Mouse (Mus musculus): ENCODE results near the gene C2. TPM values are rescaled to one million over a fixed set of nuclear protein-coding genes. Genes with fewer than 3 reads are reported as not detected.

C2 gene
- total RNA-seq (2021), result 10 to 100 TPM; 41.1 TPM
- long read RNA-seq, experiment 1, transcript C2-201 (18 exons, 2,641 nt), result major isoform, 49 of 73 reads
- long read RNA-seq, experiment 1, partial matches to known transcripts, result 17 of 73 reads
- long read RNA-seq, experiment 1, other reads (novel, unspliced or antisense), result 7 of 73 reads
- long read RNA-seq, experiment 2, transcript C2-201 (18 exons, 2,641 nt), result major isoform, 28 of 31 reads
- long read RNA-seq, experiment 2, partial matches to known transcripts, result 2 of 31 reads
- long read RNA-seq, experiment 2, other reads (novel, unspliced or antisense), result 1 of 31 reads

DNA sequence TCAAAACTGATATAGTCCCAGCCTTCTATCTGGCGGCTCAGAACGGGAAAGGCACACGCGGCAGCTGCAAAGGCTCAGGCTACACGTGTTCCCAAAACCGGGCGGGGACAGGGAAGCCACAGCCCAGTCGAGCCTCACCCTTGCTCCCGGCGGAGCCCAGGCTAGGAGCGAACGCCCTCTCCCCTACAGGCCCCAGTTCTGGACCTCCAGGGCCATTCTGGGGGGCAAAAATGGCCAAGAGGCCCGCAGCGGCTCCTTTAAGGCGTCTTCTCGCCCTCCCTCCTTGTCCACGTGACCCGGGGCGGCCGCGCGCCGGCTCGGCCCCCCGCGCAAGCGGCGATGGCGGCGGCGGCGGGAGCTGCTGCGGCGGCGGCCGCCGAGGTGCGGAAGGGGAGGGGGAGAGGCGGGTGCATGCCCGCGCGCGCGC lies at the start of gene C2, which contains the start of gene Ehmt2:
TSS of gene C2 (minus strand) at position 106 of the 427 bp plus-strand sequence.
TSS of gene Ehmt2 (plus strand) at position 310 of the 427 bp plus-strand sequence.
- DNase-seq, result peak; percentile 90

DNA sequence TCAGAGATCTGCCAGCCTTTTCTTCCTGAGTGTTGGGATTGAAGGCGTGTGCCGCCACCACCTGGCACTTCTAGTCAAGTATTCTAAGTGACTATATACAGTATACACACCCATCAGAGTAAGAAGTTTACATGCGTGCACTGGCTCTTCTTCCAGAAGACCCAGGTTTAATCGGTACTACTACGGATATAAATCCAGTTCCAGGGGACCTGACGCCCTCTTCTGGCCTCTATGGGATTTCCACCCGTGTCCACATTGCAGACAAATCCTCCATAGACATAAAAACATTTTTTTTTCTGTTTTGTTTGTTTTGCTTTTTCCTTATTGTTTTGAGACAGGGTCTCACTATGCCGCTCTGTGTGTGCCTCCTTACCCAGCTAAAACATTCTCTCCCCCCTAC lies 49.5 kb upstream of the C2 start:
- peak; percentile 56 for DNase-seq

DNA sequence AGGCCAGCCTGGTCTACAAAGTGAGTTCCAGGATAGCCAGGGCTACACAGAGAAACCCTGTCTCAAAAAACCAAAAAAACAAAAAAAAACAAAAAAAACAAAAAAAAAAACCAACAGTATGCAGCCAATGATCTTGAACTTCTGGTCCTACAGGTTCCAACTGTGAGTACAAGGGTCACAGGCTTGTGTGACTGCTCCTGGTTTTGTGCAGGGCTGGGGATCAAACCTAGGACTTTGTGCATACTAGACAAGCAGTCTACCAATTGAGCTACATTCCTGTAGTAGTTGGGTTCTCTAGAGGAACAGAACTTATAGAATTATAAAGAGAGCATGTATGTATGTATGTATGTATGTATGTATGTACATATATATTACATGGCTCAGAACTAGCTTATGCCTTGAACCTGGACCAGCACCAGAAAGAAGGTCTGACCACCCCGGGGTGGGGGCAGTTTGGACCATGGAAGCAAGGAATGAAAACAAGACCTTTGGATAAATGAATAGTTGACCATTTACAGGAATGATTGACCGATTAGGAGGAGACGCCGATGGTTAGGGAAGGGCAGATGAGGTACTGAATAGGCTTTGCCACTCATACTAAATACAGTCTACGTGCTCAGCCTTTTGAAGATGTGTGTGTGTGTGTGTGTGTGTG lies 48.5 kb upstream of the C2 start:
- no peak for DNase-seq

DNA sequence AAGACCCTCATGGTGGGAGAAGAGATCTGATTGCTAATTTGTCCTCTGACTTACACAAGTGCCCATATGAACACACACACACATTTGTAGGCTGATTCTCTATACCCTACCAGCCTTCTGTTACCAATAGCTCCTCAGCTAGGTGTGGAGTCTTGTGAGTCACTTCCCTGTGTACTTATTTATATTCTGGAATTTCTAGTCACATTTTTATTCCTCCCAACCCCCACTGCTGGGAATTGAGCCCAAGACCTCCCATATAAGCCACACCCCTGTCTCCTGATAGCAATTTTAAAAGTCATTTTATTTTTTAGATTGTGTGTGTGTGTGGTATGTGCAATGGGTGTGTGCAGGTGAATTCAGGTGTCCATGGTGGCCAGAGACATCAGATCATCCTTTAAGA lies 46.3 kb upstream of the C2 start:
- DNase-seq, result no peak

DNA sequence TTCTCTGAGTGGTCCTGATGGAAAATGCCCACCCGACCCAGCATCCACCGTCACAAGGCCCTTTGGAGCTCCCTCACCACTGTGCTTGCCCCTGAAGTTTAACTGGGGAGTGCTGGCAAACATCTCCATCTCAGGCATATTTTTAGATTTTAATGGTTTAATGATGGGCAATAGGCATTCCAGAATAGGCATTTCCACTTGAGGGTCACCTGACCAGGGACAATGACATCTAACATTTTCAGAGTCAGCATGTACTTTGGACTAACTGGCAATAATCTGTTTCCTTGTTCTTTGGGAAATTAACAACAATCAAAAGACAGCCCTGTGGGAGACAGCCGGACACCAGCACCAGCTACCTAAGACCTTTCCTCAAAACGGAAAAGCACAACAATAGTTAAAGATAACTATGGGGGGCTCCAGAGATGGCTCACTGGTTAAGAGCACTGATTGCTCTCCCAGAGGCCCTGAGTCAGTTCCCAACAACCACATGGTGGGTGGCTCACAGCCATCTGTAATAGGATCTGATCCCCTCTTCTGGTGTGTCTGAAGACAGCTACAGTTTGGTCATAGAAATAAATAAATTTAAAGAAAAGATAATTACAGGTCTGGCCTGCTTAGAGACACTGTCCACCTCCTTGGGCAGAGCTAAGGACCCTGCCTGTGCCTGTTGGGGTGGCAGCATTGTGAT lies 45.2 kb upstream of the C2 start:
- DNase-seq, result no peak

DNA sequence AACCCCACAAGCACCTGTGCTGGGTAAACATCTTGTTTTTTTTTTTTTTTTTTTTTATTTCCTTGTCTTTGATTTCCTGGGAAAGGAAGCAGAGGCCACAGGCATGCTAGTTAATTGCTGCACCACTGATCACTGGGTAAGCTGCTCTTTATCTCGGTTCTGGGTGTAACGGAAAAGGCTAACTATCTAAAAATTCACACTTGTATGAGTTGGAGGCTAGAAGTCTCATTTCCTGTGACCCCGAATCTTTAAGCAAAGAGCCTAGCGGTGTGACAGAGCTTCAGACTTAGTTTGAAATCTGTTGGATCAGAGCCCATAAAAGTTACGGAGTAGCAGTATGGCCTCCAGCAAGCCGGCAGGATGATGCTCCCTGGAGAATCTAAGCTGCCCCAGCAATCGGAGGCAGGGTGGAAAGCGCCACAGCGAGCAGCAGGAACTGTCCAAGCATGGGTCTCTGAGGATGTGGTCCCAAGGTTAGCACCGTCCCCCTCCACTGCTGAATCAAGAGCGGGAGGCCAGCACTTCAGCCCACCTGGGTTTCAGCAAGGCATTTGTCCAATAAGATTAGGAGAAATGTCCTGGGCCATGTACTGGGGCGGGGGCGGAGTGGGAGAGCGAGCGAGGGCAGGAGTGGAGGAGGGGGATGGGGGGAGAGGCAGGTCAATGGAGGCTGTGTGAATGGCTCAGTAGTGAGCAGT lies 43.4 kb upstream of the C2 start:
- DNase-seq, result peak; percentile 41

DNA sequence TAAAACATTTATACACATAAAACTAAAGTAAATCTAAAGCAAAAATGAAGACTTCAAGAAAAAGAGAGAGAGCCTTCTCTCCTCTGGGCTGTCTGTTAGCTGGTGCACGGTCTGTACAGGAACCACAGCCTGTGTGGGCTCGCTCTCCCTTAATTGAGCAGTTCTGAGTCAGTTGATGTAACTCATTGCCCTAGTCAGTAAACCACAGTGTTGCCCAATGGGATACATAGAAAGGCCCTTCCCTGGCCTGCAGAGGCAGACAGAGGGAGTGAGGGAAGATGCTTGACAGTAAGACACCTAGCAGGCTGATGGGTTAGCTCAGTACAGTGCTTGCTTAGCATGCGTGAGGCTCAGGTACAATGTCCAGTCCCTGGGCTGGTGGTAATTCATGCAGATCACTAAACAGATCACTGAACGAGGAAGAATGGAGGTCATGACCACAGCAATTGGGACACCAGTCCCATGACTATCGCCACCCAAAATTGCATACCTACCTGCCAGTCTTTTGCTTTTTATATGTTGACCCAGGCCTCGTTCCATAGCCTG lies 40.0 kb upstream of the C2 start:
- no peak for DNase-seq

DNA sequence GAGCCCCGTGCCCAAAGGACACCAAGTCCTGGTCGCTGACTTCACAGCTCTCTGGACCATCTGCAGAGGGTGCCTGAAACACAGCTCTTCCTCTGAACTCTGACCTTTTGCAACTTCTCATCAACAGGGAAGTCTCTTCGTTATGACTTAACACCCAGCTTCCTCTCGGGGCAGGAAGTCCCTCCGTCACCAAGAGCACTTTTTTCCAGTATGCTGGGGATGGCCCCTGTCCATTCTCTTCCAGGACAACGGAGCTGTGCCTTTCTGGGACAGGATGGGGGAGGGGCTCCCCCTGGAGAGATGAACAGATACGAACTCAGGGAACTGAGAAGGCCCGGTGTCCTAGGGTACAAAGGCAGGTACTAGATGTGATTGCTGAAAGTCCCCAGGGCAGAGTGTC lies 36.8 kb upstream of the C2 start:
- DNase-seq, result no peak

DNA sequence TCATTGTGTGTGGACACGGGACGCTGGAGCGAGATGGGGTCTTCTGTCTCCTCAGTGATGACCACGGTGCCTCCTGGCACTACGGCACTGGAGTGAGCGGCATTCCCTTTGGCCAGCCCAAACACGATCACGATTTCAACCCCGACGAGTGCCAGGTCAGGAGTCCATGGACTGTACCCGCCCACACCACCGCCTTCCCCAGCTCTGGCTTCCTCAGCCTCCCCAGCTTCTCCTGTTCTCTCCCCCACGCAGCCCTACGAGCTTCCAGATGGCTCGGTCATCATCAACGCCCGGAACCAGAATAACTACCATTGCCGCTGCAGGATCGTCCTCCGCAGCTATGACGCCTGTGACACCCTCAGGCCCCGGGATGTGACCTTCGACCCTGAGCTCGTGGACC lies 36.0 kb upstream of the C2 start:
- DNase-seq, result no peak

DNA sequence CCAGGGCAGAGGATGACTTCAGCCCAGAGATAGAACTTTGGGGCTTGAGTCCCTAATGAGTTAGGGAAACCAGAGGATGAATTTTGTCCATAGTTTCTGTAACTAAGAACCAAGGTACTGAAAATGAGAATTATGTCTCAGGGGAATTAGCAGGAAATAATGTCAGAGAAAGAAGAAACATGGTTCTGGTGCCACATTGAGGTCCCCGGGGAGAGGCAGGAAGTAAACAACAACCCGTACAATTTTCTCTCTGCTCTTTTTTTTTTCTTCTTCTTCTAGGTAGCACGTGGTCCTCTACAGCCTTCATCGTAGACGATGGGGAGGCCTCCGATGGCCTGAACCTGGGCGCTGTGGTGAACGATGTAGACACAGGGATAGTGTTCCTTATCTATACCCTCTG lies 34.2 kb upstream of the C2 start:
- no peak for DNase-seq

DNA sequence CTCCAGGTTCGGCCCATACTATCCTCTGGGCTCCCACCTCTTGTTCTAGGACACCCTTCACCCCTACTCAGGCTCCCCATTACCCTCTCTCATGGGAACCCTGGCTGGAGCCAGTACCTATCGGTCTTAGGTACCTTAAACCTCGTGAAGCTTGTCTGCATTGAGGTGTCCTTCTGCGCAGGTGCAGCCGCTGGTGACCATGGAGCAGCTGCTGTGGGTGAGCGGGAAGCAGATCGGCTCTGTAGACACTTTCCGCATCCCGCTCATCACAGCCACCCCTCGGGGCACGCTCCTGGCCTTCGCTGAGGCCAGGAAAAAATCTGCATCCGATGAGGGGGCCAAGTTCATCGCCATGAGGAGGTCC lies 33.7 kb upstream of the C2 start:
- DNase-seq, result no peak

DNA sequence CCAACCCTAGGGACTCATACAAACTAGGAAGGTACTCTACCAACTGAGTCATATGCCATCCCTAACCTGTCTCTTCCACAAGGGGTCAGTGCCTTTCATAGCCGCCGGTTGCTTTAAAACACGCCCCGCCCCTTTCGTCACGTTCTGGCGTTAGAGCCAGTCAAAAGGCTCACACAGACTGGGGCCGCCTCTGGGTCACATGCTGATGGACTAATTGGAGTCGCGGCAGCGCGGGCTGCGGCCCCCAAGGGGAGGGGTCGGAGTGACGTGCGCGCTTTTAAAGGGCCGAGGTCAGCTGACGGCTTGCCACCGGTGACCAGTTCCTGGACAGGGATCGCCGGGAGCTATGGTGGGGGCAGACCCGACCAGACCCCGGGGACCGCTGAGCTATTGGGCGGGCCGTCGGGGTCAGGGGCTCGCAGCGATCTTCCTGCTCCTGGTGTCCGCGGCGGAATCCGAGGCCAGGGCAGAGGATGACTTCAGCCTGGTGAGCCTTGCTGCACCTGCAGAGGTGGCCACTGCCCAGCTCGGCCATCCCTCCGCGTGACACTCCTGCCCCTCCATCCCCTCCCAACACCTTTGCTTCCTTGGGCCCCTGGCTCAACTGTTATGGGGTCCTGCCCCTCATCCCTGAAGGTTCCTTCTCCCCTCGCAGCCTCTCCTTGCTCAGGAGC lies 33.1 kb upstream of the C2 start, which contains the start of gene Neu1:
TSS of gene Neu1 (plus strand) at position 193 of the 674 bp plus-strand sequence.
- peak; percentile 98 for DNase-seq

DNA sequence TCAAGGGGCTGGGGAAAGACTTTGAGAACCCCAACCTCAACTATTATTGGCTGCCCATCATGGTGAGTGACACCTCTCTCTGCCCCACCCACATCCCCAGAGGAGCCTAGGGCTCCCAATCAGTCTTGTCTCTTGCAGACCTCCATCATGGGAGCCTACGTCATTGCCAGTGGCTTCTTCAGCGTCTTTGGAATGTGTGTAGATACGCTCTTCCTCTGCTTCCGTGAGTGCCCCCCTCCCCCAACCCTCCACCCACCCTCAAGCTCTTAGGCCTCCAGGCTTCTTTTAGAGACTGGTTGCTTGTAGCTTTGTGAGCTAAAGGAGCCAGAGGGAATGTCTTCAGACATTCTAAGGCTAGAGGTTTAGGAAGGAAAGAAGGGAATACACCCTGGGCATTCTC lies 30.8 kb upstream of the C2 start:
- no peak for DNase-seq

DNA sequence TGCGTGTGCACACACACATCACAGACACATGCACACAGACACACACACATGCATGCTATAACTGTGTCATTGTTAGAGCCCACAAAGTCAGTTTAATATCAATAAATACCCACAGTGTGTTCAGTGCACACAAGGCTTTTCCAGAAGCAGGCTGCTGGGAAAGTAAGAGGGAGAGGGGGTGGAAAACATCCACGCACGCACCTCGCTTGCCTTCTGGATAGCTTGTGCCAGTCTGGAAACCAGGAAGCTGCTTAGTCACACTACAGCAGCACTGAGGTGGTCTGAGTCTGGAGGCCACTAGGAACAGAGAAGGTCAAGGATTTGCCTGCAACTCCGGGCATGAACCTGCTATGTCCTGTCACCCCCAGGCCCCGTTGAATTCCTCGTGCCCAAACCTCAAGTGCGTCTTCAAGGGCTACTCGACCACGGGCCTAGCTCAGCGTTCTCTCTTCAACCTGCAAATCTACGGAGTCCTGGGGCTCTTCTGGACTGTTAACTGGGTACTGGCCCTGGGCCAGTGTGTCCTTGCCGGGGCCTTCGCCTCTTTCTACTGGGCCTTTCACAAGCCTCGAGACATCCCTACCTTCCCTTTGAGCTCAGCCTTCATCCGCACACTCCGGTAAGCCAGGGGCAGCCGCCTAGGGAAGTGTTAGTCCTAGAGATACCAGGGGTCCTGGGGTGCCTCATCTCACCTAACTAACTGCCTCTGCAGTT lies 29.4 kb upstream of the C2 start:
- peak; percentile 41 for DNase-seq

DNA sequence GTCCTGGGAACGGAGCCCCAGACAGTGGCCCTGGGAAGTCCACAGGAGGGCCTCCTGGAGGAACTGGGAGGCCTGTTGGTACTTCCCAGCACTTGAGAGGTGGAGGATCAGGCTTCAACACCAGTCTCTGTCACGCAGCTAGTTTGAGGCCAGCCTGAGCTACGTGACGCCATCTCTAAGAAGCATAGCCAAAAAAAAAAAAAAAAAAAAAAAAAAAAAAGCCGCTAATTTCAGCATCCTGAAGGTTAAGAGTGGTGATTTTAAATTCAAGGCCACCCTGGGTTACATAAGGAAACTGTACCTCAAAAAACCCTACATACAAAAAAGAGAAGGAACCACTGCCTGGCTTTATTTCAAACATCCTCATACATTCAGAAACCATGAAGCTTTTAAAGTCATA lies 26.2 kb upstream of the C2 start:
- no peak for DNase-seq

DNA sequence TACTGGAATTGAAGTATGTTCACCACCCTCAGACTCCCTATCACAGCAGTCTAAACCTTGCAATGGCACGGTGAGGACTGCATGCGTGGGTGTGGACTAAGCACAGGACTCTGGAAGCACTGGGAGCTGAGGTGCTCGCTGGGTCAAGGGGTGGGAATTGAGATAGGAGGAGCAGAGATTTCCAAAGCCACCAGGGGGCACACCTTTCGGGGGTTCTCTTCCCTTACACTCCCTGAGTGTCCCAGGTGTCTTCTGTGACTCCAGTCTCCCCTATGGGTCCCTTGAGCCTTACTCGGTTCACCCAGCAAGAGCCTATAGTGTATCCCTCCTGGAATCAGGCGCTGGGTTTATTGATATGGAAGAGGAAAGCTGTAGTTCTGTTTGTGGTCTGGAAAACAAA lies 24.9 kb upstream of the C2 start:
- no peak for DNase-seq

DNA sequence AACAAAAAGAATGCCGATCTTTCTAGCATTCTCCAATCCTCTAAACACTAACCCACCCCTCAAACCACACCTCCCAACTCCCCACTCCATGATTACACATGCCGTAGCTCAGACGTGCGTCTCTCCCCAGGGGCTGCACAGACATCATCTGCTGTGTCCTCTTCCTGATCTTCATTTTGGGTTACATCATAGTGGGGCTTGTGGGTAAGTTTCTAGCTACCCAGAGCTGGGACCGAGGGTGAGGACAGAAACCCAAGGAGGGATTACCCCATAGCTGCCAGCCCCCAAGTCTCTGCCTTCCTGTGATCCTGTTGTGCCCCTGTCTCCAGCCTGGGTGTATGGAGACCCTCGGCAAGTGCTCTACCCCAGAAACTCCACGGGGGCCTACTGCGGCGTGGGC lies 19.1 kb upstream of the C2 start:
- no peak for DNase-seq

DNA sequence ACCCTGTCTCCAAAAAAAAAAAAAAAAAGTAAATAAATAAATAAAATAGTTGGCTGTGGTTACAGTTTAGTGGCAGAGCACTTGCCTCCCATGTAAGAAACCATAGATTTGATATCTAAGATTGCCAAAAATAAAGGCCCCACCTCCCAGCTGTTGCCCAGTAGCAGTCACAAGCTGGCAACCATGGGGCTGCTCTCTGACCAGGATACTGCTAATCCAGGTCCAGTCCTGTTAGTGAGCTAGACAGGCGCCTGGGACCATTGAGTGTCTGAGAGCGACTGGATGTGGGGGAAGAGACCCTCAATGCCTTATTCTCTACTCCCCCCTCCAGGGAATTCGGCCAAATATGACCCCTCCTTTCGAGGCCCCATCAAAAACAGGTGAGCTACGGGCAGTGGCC lies 18.3 kb upstream of the C2 start:
- DNase-seq, result no peak

DNA sequence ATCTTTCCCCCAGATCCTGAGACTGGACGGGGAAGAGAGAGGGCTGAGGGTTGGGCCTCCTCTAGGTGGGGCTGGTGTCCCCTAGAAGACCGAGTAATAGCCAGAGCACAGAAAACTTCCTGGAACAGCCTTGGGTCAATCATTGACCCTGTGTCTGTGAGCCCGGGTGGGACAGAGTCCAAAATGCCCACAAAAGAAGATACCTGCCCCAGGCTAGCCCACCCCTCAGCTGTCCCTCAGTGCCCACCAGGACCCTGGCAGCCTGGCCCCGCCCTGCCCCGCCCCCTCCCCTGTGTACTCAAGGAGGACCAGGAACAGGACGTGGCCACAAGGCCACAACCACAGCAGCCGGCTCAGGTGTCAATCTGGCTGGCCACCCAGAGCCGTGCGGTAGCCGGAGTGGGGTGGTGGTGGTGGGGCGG lies 17.4 kb upstream of the C2 start:
- peak; percentile 46 for DNase-seq

DNA sequence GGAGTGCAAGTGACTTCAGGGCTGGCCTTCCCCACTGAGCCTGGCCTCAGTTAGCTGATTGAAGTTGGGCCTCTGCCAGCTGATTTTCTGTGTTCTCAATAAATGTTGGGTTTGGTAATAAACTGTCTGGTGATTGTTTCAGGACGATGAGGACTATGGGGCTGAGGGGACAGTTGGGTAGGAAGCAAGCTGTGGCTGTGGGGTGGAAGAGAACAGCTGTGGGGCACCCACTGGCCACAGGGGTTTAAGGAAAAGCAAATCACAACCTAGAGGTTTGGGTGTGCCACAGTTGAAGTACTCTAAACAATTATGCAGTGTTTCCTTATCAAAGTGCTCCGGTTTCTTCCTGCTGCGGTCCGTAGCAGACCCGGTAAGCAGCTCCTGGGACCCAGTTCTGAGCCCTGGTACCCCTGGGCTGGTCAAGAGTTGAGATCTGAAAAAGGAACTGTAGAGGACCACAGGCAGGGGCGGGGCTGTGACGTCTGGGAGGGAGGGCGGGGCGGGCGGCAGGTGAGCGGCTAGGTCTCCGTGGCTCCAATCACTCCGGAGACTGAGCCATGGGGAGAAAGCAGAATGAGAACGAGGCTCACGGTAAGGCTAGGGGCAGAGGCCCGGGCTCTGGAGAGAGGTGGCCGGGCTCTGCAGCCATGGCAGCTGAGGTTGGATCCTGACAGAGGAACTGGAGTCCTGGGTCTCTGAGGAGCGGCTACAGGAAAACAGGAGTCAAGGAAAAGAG lies 16.0 kb upstream of the C2 start, which contains the start of gene Slc44a4:
TSS of gene Slc44a4 (plus strand) at position 537 of the 736 bp plus-strand sequence.
- no peak for DNase-seq
